Mouse (Mus musculus): Measurements from ENCODE around the gene Nsd2. TPM values are rescaled to one million over a fixed set of nuclear protein-coding genes. Genes with fewer than 3 reads are reported as not detected.

The Nsd2 gene
- polyA plus RNA-seq, 1 experiment from 2014 or later = 116 TPM

DNA sequence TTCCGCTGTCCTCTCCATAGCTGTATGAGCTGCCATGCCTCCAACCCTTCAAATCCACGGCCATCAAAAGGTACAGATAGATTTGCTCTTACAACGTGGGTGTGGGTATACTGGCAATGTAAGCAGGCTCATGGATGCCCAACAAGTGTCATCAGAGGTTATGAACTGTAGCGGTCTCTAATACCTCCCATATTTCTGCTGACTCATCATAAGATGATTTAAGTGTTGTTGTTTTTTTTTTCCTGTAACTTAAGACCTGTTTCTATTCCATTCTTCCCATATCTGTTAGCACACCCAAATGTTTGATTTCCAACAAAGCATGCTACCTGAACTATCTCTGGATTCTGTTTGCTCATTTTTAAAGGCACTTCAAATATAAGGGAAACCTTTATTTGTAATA, 60.6 kb downstream of the Nsd2 start:
- H3K4me2 ChIP-seq (ENCODE audit: low read depth) = no peak overlapping the region
- H3K9me3 ChIP-seq (ENCODE audit: control insufficient read depth, low read length) = no peaks in the 10 kb centered on the region
- peaks cover 34% of the 10 kb centered on the region for H3K36me3 ChIP-seq (ENCODE audit: control insufficient read depth, insufficient read depth, low read length)
- H3K27ac ChIP-seq (ENCODE audit: low read depth, low read length) = no peak overlapping the region
- no peaks in the 10 kb centered on the region for H3K27me3 ChIP-seq (ENCODE audit: control insufficient read depth, insufficient read depth, low read length)
- DNase-seq (ENCODE audit: low spot score) (no peak), ATAC-seq (ENCODE audit: insufficient read depth, low FRiP score, low TSS enrichment) (no peak)
- no peak overlapping the region for H3K9ac ChIP-seq (ENCODE audit: low read length)
- no peaks in the 10 kb centered on the region for H3K4me1 ChIP-seq (ENCODE audit: control insufficient read depth, insufficient read depth, low read length)
- WGBS = 96% methylated on average over 4 of the region's 4 CpGs
- H3K4me3 ChIP-seq (ENCODE audit: low read depth, low read length) = no peak overlapping the region

DNA sequence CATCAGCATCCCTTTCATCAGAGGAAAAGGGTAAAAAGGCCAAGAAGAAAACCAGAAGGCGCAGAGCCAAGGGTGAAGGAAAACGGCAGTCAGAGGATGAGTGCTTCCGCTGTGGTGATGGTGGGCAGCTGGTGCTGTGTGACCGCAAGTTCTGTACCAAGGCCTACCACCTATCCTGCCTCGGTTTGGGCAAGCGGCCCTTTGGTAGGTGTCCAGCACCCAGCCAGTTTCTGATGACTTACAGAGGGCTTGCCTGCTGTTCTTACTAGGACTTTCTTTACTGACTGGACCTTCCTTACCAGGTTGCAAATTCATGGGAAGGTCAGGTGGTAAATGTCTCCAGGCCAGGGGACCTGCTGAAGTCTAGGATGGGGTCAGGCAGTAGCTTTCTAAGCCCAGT, 72.9 kb downstream of the Nsd2 start:
- Histone ChIP-seq H3K9me3 (ENCODE audit: control insufficient read depth, low read length) (no peaks in the 10 kb centered on the region), H3K27me3 (ENCODE audit: control insufficient read depth, insufficient read depth, low read length) (no peaks in the 10 kb centered on the region), H3K36me3 (ENCODE audit: control insufficient read depth, insufficient read depth, low read length) (peaks cover 46% of the 10 kb centered on the region), H3K9ac (ENCODE audit: low read length) (no peak overlapping the region), H3K4me1 (ENCODE audit: control insufficient read depth, insufficient read depth, low read length) (no peaks in the 10 kb centered on the region), H3K4me2 (ENCODE audit: low read depth) (no peak overlapping the region), H3K27ac (ENCODE audit: low read depth, low read length) (no peak overlapping the region), H3K4me3 (ENCODE audit: low read depth, low read length) (no peak overlapping the region)
- ATAC-seq (ENCODE audit: insufficient read depth, low FRiP score, low TSS enrichment) = no peak
- DNase-seq (ENCODE audit: low spot score) = no peak
- WGBS = 97% methylated on average over 6 of the region's 6 CpGs

DNA sequence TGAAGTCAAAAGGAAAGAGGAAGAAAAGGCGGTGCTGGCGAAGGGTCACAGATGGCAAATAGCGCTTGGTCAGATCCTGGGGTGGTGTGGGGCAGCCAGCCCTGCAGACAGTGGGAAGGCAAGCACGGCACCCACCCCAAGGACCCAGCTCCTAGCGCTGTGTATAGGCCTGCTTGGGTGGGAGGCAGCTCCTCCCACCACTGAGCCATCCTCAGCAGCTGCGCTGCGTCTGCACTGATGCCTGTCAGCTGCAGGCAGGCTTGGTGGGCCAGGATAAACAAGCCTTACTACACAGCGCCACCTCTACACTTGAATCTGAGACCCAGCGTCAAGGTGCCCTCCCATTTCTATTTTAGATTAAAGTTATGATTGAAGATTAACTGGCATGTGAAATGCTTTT, 74.6 kb downstream of the Nsd2 start:
- no peaks in the 10 kb centered on the region for H3K4me1 ChIP-seq (ENCODE audit: control insufficient read depth, insufficient read depth, low read length)
- WGBS = 92% methylated on average over 9 of the region's 9 CpGs
- H3K27ac ChIP-seq (ENCODE audit: low read depth, low read length) = no peak overlapping the region
- H3K9me3 ChIP-seq (ENCODE audit: control insufficient read depth, low read length) = no peaks in the 10 kb centered on the region
- H3K4me3 ChIP-seq (ENCODE audit: low read depth, low read length) = no peak overlapping the region
- H3K9ac ChIP-seq (ENCODE audit: low read length) = no peak overlapping the region
- peaks cover 46% of the 10 kb centered on the region for H3K36me3 ChIP-seq (ENCODE audit: control insufficient read depth, insufficient read depth, low read length)
- no peak overlapping the region for H3K4me2 ChIP-seq (ENCODE audit: low read depth)
- H3K27me3 ChIP-seq (ENCODE audit: control insufficient read depth, insufficient read depth, low read length) = no peaks in the 10 kb centered on the region
- ATAC-seq (ENCODE audit: insufficient read depth, low FRiP score, low TSS enrichment) (no peak), DNase-seq (ENCODE audit: low spot score) (no peak)

DNA sequence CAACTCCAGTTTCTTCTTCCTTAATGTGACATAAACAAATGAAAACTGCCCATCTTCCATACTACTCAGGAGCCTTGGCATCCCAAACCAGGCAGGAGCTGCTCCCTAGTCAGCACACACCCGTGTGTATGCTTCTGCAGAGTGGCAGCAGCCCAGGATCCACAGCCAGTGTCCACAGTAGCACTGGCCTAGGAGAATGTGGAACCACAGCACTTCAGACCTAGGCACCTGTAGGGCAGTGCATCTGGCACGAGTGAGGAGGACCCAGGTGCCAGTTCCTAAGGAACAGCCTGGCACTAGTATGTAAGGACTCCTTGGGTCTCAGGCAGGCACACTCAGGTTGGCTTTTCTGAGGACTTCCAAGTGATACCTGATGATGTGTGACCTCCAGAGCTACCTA, 76.6 kb downstream of the Nsd2 start:
- no peaks in the 10 kb centered on the region for H3K4me1 ChIP-seq (ENCODE audit: control insufficient read depth, insufficient read depth, low read length)
- ATAC-seq (ENCODE audit: insufficient read depth, low FRiP score, low TSS enrichment) (no peak), DNase-seq (ENCODE audit: low spot score) (no peak)
- H3K27ac ChIP-seq (ENCODE audit: low read depth, low read length) = no peak overlapping the region
- H3K9ac ChIP-seq (ENCODE audit: low read length) = no peak overlapping the region
- peaks cover 45% of the 10 kb centered on the region for H3K36me3 ChIP-seq (ENCODE audit: control insufficient read depth, insufficient read depth, low read length)
- 90% methylated on average over 2 of the region's 2 CpGs for WGBS
- H3K27me3 ChIP-seq (ENCODE audit: control insufficient read depth, insufficient read depth, low read length) = no peaks in the 10 kb centered on the region
- no peak overlapping the region for H3K4me3 ChIP-seq (ENCODE audit: low read depth, low read length)
- H3K9me3 ChIP-seq (ENCODE audit: control insufficient read depth, low read length) = no peaks in the 10 kb centered on the region
- no peak overlapping the region for H3K4me2 ChIP-seq (ENCODE audit: low read depth)

DNA sequence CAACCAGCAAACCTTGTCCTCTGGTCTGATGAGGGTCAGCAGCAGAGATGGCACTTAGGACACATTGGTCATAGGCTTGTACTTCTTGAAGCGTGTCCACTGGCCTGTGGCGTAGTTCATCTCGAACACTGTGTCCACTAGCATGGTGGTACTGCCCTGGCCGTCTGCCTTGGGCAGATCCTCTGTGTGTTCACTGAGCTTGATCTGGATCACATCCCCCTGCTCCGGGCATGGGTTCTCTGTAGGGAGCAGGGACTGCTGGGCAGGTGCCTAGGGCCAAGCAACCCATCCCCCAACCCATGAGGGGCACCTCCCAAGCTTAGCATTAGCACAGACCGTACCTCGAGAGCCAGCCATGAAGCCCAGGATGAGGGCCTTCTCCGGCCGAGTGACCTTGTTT, 78.1 kb downstream of the Nsd2 start:
- no peak for ATAC-seq (ENCODE audit: insufficient read depth, low FRiP score, low TSS enrichment)
- H3K4me1 ChIP-seq (ENCODE audit: control insufficient read depth, insufficient read depth, low read length) = no peaks in the 10 kb centered on the region

GRCm38 (mm10) chr5:33899245-33899644, 78.7 kb downstream of the Nsd2 start:
- H3K27ac ChIP-seq (ENCODE audit: low read depth, low read length) = no peak overlapping the region
- no peaks in the 10 kb centered on the region for H3K4me1 ChIP-seq (ENCODE audit: control insufficient read depth, insufficient read depth, low read length)
- no peaks in the 10 kb centered on the region for H3K9me3 ChIP-seq (ENCODE audit: control insufficient read depth, low read length)
- no peaks in the 10 kb centered on the region for H3K27me3 ChIP-seq (ENCODE audit: control insufficient read depth, insufficient read depth, low read length)
- 96% methylated on average over 3 of the region's 3 CpGs for WGBS
- no peak overlapping the region for H3K4me2 ChIP-seq (ENCODE audit: low read depth)
- DNase-seq (ENCODE audit: low spot score) (no peak), ATAC-seq (ENCODE audit: insufficient read depth, low FRiP score, low TSS enrichment) (no peak)
- H3K36me3 ChIP-seq (ENCODE audit: control insufficient read depth, insufficient read depth, low read length) = peaks cover 36% of the 10 kb centered on the region
- no peak overlapping the region for H3K9ac ChIP-seq (ENCODE audit: low read length)
- H3K4me3 ChIP-seq (ENCODE audit: low read depth, low read length) = no peak overlapping the region

More for the DNA sequence above, 78.1 kb downstream of the Nsd2 start:
- WGBS = 87% methylated on average over 9 of the region's 9 CpGs
- Histone ChIP-seq H3K4me3 (ENCODE audit: low read depth, low read length) (no peak overlapping the region), H3K27me3 (ENCODE audit: control insufficient read depth, insufficient read depth, low read length) (no peaks in the 10 kb centered on the region), H3K9me3 (ENCODE audit: control insufficient read depth, low read length) (no peaks in the 10 kb centered on the region), H3K36me3 (ENCODE audit: control insufficient read depth, insufficient read depth, low read length) (peaks cover 38% of the 10 kb centered on the region), H3K4me2 (ENCODE audit: low read depth) (no peak overlapping the region), H3K9ac (ENCODE audit: low read length) (no peak overlapping the region), H3K27ac (ENCODE audit: low read depth, low read length) (no peak overlapping the region)
- no peak for DNase-seq (ENCODE audit: low spot score)

GRCm38 (mm10) chr5:33900101-33900500, 79.6 kb downstream of the Nsd2 start:
- H3K4me2 ChIP-seq (ENCODE audit: low read depth) = no peak overlapping the region
- 84% methylated on average over 3 of the region's 3 CpGs for WGBS
- ATAC-seq (ENCODE audit: insufficient read depth, low FRiP score, low TSS enrichment) (no peak), DNase-seq (ENCODE audit: low spot score) (no peak)
- no peaks in the 10 kb centered on the region for H3K27me3 ChIP-seq (ENCODE audit: control insufficient read depth, insufficient read depth, low read length)
- H3K9me3 ChIP-seq (ENCODE audit: control insufficient read depth, low read length) = no peaks in the 10 kb centered on the region
- H3K4me1 ChIP-seq (ENCODE audit: control insufficient read depth, insufficient read depth, low read length) = no peaks in the 10 kb centered on the region
- H3K4me3 ChIP-seq (ENCODE audit: low read depth, low read length) = no peak overlapping the region
- H3K36me3 ChIP-seq (ENCODE audit: control insufficient read depth, insufficient read depth, low read length) = peaks cover 31% of the 10 kb centered on the region
- no peak overlapping the region for H3K9ac ChIP-seq (ENCODE audit: low read length)
- H3K27ac ChIP-seq (ENCODE audit: low read depth, low read length) = no peak overlapping the region

DNA sequence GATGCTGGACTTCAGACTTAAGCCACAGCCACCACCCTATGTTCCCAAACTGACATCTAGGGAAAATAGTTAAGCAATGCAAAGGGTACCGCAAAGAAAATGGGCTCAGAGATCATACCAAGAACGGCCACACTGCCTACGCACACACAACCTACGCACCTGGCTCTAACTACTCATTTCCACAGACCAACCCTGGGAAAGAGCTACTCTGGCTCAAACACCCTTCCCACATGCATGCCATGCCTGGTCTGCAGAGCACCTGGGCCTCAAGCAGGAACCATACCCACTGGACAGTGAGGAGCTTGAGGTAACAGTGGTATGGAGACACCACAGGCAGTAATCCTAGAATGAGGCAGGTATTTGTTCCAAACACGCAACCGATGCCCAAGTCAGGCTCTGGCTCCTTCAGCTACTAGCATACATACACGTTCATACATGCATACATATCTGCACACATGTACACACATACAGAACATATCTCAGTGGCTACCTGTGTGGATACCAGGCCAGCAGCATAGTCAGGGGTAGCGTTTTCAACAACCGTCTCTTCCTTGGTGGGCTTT, 80.3 kb downstream of the Nsd2 start:
- Histone ChIP-seq H3K27me3 (ENCODE audit: control insufficient read depth, insufficient read depth, low read length) (no peaks in the 10 kb centered on the region), H3K9ac (ENCODE audit: low read length) (no peak overlapping the region), H3K27ac (ENCODE audit: low read depth, low read length) (no peak overlapping the region), H3K4me3 (ENCODE audit: low read depth, low read length) (no peak overlapping the region), H3K9me3 (ENCODE audit: control insufficient read depth, low read length) (no peaks in the 10 kb centered on the region), H3K36me3 (ENCODE audit: control insufficient read depth, insufficient read depth, low read length) (peaks cover 25% of the 10 kb centered on the region), H3K4me1 (ENCODE audit: control insufficient read depth, insufficient read depth, low read length) (no peaks in the 10 kb centered on the region), H3K4me2 (ENCODE audit: low read depth) (no peak overlapping the region)
- WGBS = 95% methylated on average over 9 of the region's 9 CpGs
- ATAC-seq (ENCODE audit: insufficient read depth, low FRiP score, low TSS enrichment) = no peak
- no peak for DNase-seq (ENCODE audit: low spot score)

GRCm38 (mm10) chr5:33901278-33901677, 80.8 kb downstream of the Nsd2 start:
- H3K4me3 ChIP-seq (ENCODE audit: low read depth, low read length) = no peak overlapping the region
- no peak overlapping the region for H3K9ac ChIP-seq (ENCODE audit: low read length)
- ATAC-seq (ENCODE audit: insufficient read depth, low FRiP score, low TSS enrichment) (no peak), DNase-seq (ENCODE audit: low spot score) (no peak)
- H3K27ac ChIP-seq (ENCODE audit: low read depth, low read length) = no peak overlapping the region
- no peaks in the 10 kb centered on the region for H3K4me1 ChIP-seq (ENCODE audit: control insufficient read depth, insufficient read depth, low read length)
- 96% methylated on average over 3 of the region's 3 CpGs for WGBS
- H3K4me2 ChIP-seq (ENCODE audit: low read depth) = no peak overlapping the region
- H3K9me3 ChIP-seq (ENCODE audit: control insufficient read depth, low read length) = no peaks in the 10 kb centered on the region
- no peaks in the 10 kb centered on the region for H3K27me3 ChIP-seq (ENCODE audit: control insufficient read depth, insufficient read depth, low read length)
- H3K36me3 ChIP-seq (ENCODE audit: control insufficient read depth, insufficient read depth, low read length) = peaks cover 24% of the 10 kb centered on the region
